Mouse (Mus musculus) frontal cortex, adult 2 months (tissue): ENCODE measurements around the gene Myf6. TPM values are rescaled to one million over a fixed set of nuclear protein-coding genes. Genes with fewer than 3 reads are reported as not detected.

ENCODE experiments used
- DNase-seq, 2 experiments: peaks; one replicate each; pipeline ENCODE4 v3.0.0; 2022; ENCODE audit warnings: low spot score in 1 of 2; ENCODE audit errors: extremely low spot score in 1 of 2
- polyA plus RNA-seq: library from polyadenylated mRNA; depleted of rRNA; stranded (reverse); fragments of >200 nt; gene quantifications from 2 replicates; pipeline ENCODE4 v1.2.3, GENCODE M21; 2012; rRNA removed

Myf6 gene
- polyA plus RNA-seq, result not detected in 2 replicates

- no peak for DNase-seq
These were observed at the start of gene Myf6 for GRCm38 (mm10) chr10:107494568-107494967. Gene Myf6 (minus strand): TSS chr10:107494737.

- no peak for DNase-seq
These were observed 48.5 kb upstream of the Myf6 start for GRCm38 (mm10) chr10:107543026-107543425.

- DNase-seq, result no peak
These were observed 34.2 kb upstream of the Myf6 start for GRCm38 (mm10) chr10:107528758-107529157.

GRCm38 (mm10) chr10:107519216-107519615, 24.7 kb upstream of the Myf6 start:
- DNase-seq, result no peak

DNA sequence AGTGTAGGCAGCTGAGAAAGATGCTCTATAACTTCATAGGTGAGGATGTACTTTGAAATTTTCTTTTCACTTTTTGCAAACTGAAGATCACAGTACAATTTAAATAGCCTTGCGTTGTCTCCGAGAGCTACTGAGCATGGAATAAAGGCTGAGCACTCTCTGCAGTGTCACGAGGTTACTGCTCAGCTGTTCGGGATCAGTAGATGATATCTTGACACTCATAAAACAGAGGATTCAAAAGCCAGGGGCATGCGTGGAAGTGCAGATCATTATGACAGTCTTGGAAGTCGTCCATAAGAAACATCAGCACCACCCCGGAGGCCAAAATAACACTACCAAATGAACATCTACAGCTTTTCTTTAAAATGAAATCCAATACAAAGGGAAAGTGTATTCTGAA, 22.1 kb upstream of the Myf6 start:
- no peak for DNase-seq

GRCm38 (mm10) chr10:107514735-107515134, 20.2 kb upstream of the Myf6 start:
- DNase-seq, result no peak

DNA sequence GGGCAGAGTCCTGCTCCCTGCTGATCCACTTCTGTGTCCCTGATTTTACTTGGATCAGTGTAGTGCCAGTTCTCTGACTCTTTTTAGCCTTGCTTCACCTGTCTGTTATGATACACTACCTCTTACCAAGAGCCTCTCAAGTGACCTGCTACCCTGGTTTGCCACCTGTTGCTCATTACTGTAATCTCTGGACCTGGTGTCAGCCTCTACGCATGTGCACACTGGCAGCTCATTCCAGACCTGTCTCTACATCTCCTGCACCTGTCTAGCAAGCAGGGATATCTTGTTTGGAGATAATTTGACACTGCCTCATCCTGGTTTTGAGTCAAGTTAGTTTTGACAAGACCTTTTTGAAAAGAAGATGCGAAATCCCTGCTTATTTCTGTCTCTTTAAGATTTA, 11.9 kb upstream of the Myf6 start:
- no peak for DNase-seq

DNA sequence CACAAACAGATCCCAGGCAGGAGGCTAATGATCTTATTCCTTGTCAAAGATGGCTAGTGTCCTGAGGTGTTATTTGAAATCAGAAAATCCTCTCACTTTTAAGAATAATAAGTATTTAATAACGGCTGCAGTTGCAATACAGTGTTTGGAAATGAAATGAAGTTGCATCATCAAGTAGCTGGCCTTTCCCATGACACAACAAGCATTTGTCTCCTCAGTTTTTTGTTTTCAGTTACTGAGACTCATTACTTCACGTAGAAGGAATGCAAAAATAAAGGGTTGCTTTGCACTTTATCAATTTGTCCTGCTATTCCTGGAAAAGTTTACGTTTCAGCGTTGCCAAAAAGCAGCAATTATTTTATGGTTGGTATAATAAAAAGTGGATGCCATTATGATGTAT, 8.9 kb upstream of the Myf6 start:
- no peak for DNase-seq

DNA sequence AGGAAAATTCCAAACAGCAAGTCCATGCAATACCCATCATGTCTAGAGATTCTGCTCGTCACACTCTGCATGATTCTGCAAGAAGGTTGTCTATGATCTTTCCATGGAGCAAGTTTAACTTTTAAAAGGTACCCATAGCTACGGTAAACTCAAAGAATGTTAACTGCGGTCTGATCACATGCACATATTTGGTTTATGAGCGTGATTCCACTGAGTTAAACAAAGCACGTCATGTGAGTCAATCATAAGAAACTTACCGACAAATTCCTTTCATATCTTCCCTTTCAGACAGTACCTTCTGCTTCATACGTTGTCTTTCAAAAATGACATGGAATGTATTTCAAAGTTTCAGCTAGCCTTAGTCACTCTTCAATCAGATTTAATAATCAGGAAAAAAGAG, 7.7 kb upstream of the Myf6 start:
- no peak for DNase-seq

- DNase-seq, result peak; percentile 36 to 70
These were observed 5.1 kb upstream of the Myf6 start for GRCm38 (mm10) chr10:107499656-107500055.

DNA sequence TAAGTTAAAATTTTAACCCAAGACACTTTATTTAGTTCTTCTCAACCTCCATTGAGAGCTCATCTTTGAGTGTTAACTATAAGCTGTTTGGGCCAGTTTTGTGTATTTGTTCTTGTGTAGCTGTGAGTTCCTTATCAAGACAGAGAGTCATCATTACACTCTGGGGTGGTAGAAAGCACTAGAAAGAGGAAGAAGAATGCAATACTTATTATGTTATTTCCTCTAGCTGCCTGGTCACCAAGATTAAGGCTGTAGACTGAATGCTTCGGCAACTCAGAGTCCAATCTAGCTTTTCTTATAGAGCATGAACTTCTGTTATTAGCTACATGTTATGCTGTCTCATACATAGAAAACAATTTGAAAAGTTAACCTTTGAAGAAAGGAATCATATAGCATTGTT, 1.9 kb upstream of the Myf6 start:
- no peak for DNase-seq

DNA sequence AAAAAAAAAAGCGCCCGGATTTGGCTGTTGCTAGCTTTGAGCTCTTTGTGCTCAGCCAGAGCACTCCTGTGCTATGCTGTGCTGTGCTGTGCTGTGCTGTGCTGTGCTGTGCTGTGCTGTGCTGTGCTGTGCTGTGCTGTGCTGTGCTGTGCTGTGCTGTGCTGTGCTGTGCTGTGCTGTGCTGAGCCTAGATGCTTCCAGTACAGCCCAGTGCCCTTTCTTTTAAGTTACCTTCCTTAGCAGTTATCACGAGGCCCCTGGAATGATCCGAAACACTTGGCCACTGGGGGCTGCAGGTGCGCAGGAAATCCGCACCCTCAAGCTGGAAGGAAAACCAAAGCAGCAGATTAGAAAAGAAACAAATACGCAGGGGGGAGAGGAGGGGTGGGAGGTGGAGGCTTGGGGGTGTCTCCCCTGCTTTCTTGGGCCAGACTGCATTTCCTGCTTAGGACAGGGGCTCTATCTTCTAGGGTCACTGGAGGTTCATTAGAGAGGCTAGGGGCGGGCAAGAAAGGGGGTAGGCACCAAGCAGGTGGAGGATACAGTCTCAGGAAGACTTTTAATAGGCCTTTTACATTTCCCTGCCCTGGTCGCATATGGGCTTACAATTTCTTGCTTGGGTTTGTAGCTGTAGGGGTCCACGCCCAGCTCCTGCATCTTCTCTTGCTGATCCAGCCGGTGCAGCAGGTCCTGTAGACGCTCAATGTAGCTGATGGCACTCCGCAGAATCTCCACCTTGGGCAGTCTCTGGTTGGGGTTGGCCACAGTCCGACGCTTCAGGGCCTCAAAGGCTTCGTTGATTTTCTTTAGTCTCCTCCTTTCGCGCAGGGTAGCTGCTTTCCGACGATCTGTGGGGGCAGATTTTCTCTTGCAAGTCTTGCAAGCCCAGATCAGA, 710 bp downstream of the Myf6 start:
- DNase-seq, result peak in 1 of 2 experiments; percentile 6

- DNase-seq, result peak in 1 of 2 experiments; percentile 16
These were observed 1.5 kb downstream of the Myf6 start for GRCm38 (mm10) chr10:107492867-107493579.

DNA sequence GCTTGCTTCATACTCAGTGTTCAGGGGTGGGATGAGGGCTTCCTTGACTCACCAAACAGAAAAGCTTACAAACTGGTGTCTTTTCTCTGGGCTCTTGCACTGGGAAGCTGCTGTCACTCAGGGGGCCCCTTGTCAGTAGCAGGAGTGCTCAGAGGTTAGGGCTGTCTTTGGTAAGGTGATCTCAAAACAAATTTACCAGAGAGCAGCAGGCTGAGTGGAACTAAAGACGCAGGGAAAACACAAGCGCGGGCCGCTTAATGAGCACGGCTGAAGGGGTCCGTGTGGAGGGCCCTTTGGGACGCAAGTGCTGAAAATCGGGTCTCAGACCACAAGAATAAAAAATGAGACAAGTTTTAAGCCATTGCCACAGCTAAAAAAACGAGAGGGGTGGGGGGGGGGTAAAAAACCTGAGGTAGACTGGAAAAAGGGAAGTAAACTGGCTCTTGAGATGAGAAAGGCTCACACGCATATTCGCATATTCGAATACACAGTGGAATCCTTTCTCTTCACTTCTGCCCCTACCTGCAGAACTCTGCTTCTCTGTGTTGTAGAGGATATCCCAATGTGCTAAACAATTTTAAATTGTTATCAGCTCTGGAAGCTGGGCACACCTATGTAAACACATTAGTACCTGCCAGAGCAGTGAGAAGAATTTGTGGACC, 5.8 kb downstream of the Myf6 start:
- no peak for DNase-seq

DNA sequence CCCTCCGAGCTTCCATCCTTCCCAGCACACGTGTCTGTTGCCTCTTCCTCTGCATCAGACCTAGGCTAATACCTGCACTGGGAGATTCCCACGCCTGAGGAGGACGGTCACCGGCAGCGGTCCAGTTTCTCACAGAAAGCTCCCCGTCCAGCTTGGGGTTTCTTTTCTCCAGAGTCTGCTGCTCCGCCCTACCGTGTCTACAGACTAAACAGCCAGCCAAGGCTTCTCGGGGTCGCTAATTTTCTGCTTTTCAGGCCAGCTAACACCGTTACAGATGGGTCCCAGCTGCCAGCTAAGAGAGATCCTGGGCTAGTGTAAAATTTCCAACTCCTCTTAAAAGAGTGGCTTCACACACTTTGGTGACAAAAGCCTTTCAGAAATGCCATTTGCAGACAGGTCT, 7.8 kb downstream of the Myf6 start:
- DNase-seq, result no peak

DNA sequence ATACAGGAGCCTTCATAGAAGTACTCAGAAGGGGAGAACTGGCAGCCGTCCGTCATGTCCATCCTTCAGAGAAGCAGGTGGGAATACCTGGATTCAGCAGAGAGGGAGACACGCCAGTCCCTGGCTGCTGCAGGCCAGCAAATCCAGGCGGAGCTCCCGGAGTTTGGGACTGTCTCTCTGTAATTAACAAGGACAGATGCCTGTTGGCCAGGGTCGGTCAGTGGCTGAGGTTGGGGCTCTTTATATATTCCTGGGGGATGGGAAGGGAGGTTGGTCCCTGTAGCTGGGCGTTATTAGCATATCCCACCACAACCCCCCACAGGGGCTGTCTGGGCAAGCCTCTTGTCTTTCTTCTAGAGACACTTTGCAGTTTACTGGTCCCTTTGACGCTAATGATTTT, 8.7 kb downstream of the Myf6 start, which contains the start of gene Myf5:
Myf5 (minus strand) TSS at position 265 of the 400 bp plus-strand sequence.
- DNase-seq, result no peak

DNA sequence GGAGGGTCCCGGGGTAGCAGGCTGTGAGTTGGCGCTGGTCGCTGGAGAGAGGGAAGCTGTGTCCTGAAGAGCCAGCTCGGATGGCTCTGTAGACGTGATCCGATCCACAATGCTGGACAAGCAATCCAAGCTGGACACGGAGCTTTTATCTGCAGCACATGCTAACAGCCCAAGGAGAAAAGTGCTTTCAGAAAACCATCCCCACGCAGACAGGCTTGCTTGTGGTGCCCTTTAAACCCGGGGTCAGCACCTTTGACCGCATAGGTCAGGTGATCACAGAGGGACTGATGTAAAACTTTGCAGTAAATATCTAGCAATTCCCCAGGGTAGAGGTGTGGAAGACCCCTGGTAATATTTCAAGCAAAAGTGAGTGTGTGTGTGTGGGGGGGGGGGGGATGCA, 10.5 kb downstream of the Myf6 start:
- DNase-seq, result no peak

- peak in 1 of 2 experiments; percentile 11 for DNase-seq
These were observed 21.0 kb downstream of the Myf6 start for GRCm38 (mm10) chr10:107473497-107473896.

DNA sequence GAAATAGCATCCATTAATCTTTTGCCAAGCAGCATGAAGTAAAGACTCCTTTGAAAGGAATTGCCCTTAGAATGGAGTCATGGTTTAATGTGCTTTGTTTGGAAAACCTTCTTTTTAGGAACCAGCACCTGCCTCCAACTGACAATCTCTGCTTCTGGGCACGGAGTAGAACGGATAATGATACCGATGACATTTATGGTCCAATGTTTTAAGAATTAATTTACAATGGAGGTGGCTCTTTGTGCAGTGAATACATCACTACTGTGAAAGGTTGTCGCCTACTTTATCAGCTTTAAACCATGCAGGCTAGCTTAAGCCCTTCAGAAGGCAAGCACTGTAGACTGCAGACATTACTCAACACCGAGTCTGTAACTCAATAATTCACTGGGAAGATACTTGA, 22.8 kb downstream of the Myf6 start:
- no peak for DNase-seq

DNA sequence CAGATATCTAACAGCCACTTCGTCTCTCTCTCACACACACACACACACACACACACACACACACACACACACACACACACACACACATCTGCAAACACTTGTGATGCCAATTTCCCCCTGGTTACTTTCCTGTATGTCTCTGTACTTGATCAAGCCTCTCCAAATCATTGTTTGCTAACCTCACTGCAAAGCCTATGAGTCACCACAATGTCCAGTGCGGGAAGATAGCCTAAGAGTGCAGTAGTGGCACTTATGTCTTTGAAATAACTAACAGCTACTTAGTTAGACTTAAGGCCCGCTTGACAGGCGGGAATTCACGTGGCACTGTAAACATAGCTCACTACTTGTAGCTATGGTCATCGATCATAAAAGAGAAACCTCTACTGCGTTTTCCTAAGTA, 26.7 kb downstream of the Myf6 start:
- DNase-seq, result no peak
